Mouse (Mus musculus) forebrain, embryonic 16.5 days (tissue): ENCODE results near the gene Mtmr14. TPM values are rescaled to one million over a fixed set of nuclear protein-coding genes. Genes with fewer than 3 reads are reported as not detected.

Experiments
- ATAC-seq: fragments of 200-750 bp; cut with Nextera tagmentation; 2 replicates; pipeline ENCODE4 v1.8.0; 2017; ENCODE audit warnings: mild to moderate bottlenecking, moderate library complexity
- H3K27ac ChIP-seq: fragments of 300-500 bp; sonication (generic); 2 replicates; pipeline ENCODE4 v1.5.1; 2014; ENCODE audit warnings: low read length, control low read depth
- H3K27me3 ChIP-seq: fragments of 300-500 bp; sonication (generic); replicated peaks from 2 replicates; pipeline ENCODE4 v1.6.1; 2014; ENCODE audit warnings: low read length; ENCODE audit not compliant: control insufficient read depth, insufficient read depth
- H3K36me3 ChIP-seq: fragments of 300-500 bp; sonication (generic); 2 replicates; pipeline ENCODE4 v1.6.1; 2014; ENCODE audit not compliant: control insufficient read depth, insufficient read depth
- H3K4me1 ChIP-seq: fragments of 300-500 bp; sonication (generic); replicated peaks from 2 replicates; pipeline ENCODE4 v1.6.1; 2014; ENCODE audit warnings: low read length; ENCODE audit not compliant: control insufficient read depth, insufficient read depth
- H3K4me2 ChIP-seq: fragments of 300-500 bp; sonication (generic); 2 replicates; pipeline ENCODE4 v1.6.1; 2014; ENCODE audit warnings: mild to moderate bottlenecking, low read length, control low read depth
- H3K4me3 ChIP-seq: fragments of 300-500 bp; sonication (generic); replicated peaks from 2 replicates; pipeline ENCODE4 v1.5.1; 2014; ENCODE audit warnings: mild to moderate bottlenecking, low read length, control low read depth
- H3K9ac ChIP-seq: fragments of 300-500 bp; sonication (generic); replicated peaks from 2 replicates; pipeline ENCODE4 v1.6.1; 2014; ENCODE audit warnings: low read depth, low read length, control low read depth
- H3K9me3 ChIP-seq: fragments of 300-500 bp; sonication (generic); 2 replicates; pipeline ENCODE4 v1.6.1; 2016; ENCODE audit warnings: low read length; ENCODE audit not compliant: control insufficient read depth
- WGBS: fragments of 180-500 bp; shearing (Covaris S2); extraction: QIAGEN DNeasy Blood & Tissue Kit; methylation state at CpG from one replicate; pipeline ENCODE4 v1.1.7; 2014; 5-methylcytosine and 5-hydroxymethylcytosine counted together
- polyA plus RNA-seq: library from polyadenylated mRNA; unstranded; fragments of >200 nt; fragmentation: Nextera tagmentation; extraction: Ambion mirVana; gene quantifications from 2 replicates; pipeline ENCODE4 v1.2.1, GENCODE M21; 2015

Gene Mtmr14
- polyA plus RNA-seq, 1 experiment from 2014 or later = 42.1 TPM

DNA sequence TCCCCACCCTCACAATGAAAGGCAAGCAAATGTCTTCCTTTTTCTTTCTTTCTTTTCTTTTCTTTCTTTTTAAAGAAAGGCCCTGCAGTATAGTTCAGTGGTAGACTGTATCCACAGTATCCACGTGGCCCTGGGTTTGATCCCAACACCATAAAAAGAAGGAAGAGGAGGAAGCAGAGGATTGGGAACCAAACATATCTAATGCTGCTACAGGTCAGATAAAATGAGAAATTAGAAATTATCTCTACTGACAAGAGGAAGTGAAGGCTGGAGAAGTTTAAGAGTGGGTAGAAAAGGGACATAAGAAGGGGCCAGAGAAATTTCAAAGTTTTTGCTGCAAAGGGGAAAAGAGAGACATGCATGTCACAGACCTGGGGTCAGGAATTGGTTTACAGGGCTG, 48.7 kb downstream of the Mtmr14 start:
- peaks cover 22% of the 10 kb centered on the region for H3K27me3 ChIP-seq
- 80% methylated on average over 1 of the region's 1 CpGs for WGBS
- H3K9me3 ChIP-seq = no peaks in the 10 kb centered on the region
- no peaks in the 10 kb centered on the region for H3K36me3 ChIP-seq
- peaks cover 15% of the 10 kb centered on the region for H3K4me1 ChIP-seq
- no peak overlapping the region for H3K9ac ChIP-seq
- no peak overlapping the region for H3K27ac ChIP-seq
- no peak overlapping the region for H3K4me2 ChIP-seq
- ATAC-seq = no peak
- no peak overlapping the region for H3K4me3 ChIP-seq

DNA sequence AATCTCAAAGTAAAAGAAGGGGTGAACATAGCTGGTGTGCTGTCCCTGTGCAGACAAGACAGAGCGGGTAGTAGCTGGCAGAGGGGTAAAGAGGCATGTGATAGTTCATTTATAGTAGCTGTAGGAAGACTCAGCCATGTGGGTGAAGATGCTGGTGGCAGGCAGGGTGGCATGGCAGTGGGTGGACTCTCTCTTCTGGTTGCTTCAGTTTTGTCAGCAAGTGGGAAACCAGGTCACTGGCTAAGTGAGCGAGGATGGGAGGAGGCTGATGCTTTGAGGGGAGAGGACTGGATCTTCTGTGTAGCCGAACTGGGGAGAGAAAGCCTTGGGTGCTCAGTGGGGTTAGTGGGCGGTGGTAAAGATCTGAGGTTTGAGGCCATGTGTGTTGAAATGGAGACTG, 49.6 kb downstream of the Mtmr14 start:
- H3K9ac ChIP-seq = no peak overlapping the region
- peaks cover 17% of the 10 kb centered on the region for H3K27me3 ChIP-seq
- H3K4me3 ChIP-seq = no peak overlapping the region
- no peak overlapping the region for H3K4me2 ChIP-seq
- 75% methylated on average over 4 of the region's 4 CpGs for WGBS
- no peaks in the 10 kb centered on the region for H3K9me3 ChIP-seq
- no peak for ATAC-seq
- H3K36me3 ChIP-seq = no peaks in the 10 kb centered on the region
- H3K4me1 ChIP-seq = peaks cover 9% of the 10 kb centered on the region
- H3K27ac ChIP-seq = no peak overlapping the region

DNA sequence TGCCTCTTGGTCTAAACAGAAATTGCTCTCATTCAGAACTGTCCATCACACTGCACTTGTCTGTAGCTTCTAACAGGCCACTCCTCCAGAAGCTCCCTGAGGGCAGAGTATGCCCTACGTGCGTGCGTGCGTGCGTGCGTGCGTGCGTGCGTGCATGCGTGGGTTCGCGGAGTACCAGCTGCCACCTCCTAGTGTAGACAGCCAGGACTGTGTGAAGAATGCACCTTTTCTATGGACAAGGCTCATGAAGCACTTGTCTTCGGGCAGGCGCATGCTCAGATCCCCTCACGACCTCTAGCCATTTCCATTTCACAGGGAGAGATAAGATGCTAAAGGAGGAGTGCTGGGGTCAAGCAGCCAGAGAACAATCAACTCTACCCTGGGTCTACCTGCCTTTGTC, 51.7 kb downstream of the Mtmr14 start:
- no peak overlapping the region for H3K27ac ChIP-seq
- H3K9me3 ChIP-seq = no peaks in the 10 kb centered on the region
- no peaks in the 10 kb centered on the region for H3K36me3 ChIP-seq
- no peak overlapping the region for H3K4me2 ChIP-seq
- no peaks in the 10 kb centered on the region for H3K4me1 ChIP-seq
- H3K27me3 ChIP-seq = peaks cover under 1% of the 10 kb centered on the region; the same call in 1 of the 2 replicates
- no peak for ATAC-seq
- WGBS = 92% methylated on average over 15 of the region's 15 CpGs
- H3K4me3 ChIP-seq = no peak overlapping the region
- no peak overlapping the region for H3K9ac ChIP-seq

DNA sequence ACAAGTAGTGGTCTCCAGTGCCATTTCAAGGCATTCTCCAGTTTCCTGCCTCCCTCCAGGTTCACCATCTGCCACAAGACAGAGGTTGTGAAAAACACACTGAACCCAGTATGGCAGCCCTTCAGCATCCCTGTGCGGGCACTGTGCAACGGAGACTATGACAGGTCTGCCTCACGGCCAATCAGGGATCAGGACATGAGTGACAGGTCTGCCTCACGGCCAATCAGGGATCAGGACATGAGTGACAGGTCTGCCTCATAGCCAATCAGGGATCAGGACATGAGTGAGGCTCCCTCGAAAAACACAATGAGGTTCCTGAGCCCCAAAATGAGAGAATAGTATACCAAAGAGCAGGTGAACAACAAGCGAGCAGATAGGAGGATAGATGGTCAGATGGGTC, 52.7 kb downstream of the Mtmr14 start:
- Histone ChIP-seq H3K27ac (no peak overlapping the region), H3K4me3 (no peak overlapping the region), H3K9ac (no peak overlapping the region), H3K9me3 (no peaks in the 10 kb centered on the region), H3K27me3 (no peaks in the 10 kb centered on the region), H3K4me1 (no peaks in the 10 kb centered on the region), H3K4me2 (no peak overlapping the region), H3K36me3 (no peaks in the 10 kb centered on the region)
- WGBS = 70% methylated on average over 6 of the region's 6 CpGs
- no peak for ATAC-seq

DNA sequence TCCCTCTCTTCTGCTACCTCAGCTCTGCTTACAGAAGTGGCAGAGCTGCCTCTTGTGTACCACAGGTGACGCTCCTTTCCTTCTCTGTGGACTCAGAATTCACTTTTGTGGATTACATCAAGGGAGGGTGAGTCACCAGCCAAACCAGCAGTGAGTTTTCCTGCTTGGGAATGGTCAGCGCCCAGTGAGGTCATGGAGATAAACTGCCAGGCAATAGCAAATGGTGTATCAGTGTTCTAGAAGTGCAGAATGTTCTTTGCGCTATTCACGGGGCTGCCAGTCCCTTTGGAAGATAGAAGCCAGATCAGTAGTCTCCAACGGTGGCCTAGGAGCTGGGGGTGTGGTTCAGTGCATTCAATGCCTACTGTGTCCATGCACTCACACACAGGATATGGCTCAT, 55.3 kb downstream of the Mtmr14 start:
- no peaks in the 10 kb centered on the region for H3K4me1 ChIP-seq
- H3K4me3 ChIP-seq = no peak overlapping the region
- H3K27me3 ChIP-seq = no peaks in the 10 kb centered on the region
- H3K4me2 ChIP-seq = no peak overlapping the region
- H3K9me3 ChIP-seq = no peaks in the 10 kb centered on the region
- H3K27ac ChIP-seq = no peak overlapping the region
- no peak overlapping the region for H3K9ac ChIP-seq
- 79% methylated on average over 5 of the region's 5 CpGs for WGBS
- no peak for ATAC-seq
- no peaks in the 10 kb centered on the region for H3K36me3 ChIP-seq

DNA sequence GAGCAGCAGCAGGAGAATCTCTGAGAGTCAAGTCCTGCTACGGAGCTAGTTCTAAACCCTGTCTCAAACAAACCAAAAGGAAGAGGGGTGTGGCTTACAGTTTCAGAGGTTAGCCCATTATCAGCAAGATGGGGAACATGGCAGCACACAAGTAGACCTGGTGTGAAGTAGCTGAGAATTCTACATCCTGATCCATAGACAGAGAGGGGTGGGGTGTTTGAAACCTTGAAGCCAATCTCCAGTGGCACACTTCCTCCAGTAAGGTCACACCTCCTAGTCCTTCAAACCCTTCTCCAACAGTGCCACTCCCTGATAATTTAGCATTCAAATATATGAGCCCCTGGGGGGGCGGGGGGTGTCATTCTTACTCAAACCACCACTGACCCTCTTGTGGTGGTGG, 58.4 kb downstream of the Mtmr14 start:
- WGBS = 88% methylated on average over 2 of the region's 2 CpGs
- Histone ChIP-seq H3K36me3 (no peaks in the 10 kb centered on the region), H3K27me3 (no peaks in the 10 kb centered on the region), H3K9me3 (no peaks in the 10 kb centered on the region), H3K27ac (no peak overlapping the region), H3K4me3 (no peak overlapping the region), H3K4me1 (no peaks in the 10 kb centered on the region), H3K9ac (no peak overlapping the region), H3K4me2 (no peak overlapping the region)
- no peak for ATAC-seq

DNA sequence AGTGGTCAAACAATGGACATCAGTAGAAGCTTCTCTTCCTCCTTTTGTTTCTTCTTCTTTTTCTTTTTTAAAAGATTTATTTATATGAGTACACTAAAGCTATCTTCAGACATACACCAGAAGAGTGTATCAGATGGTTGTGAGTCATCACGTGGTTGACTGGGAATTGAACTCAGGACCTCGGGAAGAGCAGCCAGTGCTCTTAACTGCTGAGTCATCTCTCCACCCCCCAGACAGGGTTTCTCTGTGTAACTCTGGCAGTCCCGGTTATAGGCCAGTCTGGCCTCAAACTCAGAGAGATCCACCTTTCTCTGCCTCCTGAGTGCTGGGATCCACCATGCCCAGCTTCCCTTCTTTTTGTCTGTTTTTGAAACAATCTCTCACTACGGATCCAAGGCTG, 59.0 kb downstream of the Mtmr14 start:
- Histone ChIP-seq H3K4me3 (no peak overlapping the region), H3K27me3 (no peaks in the 10 kb centered on the region)
- WGBS = 70% methylated on average over 4 of the region's 4 CpGs

DNA sequence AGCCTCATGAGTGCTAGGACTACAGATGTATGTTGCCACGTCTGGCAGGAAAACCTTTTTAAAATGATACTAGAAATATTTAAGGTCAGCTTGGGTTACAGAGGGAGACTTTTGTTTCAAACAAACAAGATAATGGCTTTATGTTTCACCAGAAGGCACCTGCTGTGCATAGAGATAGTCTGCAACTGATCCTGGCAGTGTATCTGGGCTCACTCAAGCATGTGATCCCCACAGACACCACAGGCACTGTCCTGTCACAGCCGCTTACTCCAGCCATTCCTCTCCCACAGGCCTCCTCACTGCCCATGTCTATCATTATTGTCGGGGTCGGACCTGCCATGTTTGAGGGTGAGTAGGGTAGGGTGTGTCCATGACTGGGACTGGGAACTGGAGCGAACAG, 63.7 kb downstream of the Mtmr14 start:
- Histone ChIP-seq H3K4me3 (no peak overlapping the region), H3K27ac (no peak overlapping the region), H3K36me3 (no peaks in the 10 kb centered on the region), H3K4me1 (peaks cover 5% of the 10 kb centered on the region; the same call in 1 of the 2 replicates), H3K4me2 (no peak overlapping the region), H3K27me3 (no peaks in the 10 kb centered on the region), H3K9ac (no peak overlapping the region), H3K9me3 (no peaks in the 10 kb centered on the region)
- 82% methylated on average over 5 of the region's 5 CpGs for WGBS
- no peak for ATAC-seq

More for the DNA sequence above, 59.0 kb downstream of the Mtmr14 start:
- ATAC-seq = no peak
- no peaks in the 10 kb centered on the region for H3K36me3 ChIP-seq
- no peaks in the 10 kb centered on the region for H3K9me3 ChIP-seq
- no peak overlapping the region for H3K4me2 ChIP-seq
- H3K9ac ChIP-seq = no peak overlapping the region
- H3K27ac ChIP-seq = no peak overlapping the region
- H3K4me1 ChIP-seq = no peaks in the 10 kb centered on the region

DNA sequence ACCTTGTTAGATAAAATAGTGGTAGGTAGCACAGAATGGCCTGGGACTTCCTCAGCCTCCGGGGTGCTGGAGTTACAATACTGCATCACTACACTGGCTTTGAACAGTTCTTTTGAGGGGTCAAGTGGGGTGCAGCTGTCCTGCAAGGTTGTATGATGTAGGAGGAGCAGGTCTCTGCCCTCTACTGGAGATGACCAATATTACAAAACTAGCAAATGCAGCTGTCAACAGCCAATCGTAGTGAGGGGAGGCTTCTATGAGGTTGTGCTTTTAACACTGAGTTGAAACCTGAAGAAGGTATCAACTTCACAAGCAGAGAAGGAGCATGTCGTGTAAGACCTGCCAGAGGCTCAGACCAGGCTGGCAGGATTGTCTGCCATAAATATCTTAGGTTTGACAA, 64.6 kb downstream of the Mtmr14 start:
- Histone ChIP-seq H3K27me3 (no peaks in the 10 kb centered on the region), H3K4me1 (peaks cover 5% of the 10 kb centered on the region; the same call in 1 of the 2 replicates), H3K27ac (no peak overlapping the region), H3K4me2 (no peak overlapping the region), H3K4me3 (no peak overlapping the region), H3K36me3 (no peaks in the 10 kb centered on the region), H3K9me3 (no peaks in the 10 kb centered on the region), H3K9ac (no peak overlapping the region)
- ATAC-seq = no peak
- 23% methylated on average over 3 of the region's 3 CpGs for WGBS

DNA sequence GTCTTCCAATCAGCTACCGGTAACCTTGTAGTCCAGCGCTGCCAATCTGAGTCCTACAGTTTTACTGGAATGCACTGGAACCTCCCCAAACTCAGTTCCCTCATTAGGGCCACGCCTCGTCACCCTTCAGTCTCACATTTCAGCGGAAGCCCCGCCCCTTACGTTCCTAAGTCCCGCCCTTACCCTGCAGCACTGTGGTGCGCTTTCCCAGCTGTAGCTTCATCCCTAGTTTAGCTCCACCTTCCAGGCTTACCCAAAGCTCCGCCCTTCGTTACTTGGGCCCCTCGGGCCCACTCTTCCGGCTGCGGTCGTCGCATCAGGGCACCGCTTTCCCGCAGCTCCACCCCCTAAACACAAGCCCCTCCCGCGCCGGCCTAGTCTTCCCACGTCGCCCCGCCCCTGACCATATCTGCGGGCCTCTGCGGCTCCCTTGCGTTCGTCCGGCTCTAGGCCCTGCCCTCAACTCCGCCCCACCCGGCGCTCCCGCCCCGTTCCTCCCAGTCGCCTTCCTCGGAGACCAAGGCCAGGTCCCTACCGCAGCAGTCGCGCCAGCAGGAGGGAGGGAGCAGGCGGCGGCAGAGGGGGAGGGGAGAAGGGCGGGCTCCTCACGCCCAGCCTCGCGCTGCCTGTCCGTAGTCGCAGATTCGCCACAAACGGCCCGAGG, 68.8 kb downstream of the Mtmr14 start:
- Histone ChIP-seq H3K27me3 (no peaks in the 10 kb centered on the region), H3K9me3 (no peaks in the 10 kb centered on the region), H3K36me3 (no peaks in the 10 kb centered on the region), H3K4me3 (peak overlapping the region; percentile 88), H3K27ac (peak overlapping the region; percentile 97), H3K4me2 (peak overlapping the region; percentile 87), H3K4me1 (peaks cover 21% of the 10 kb centered on the region), H3K9ac (peak overlapping the region; percentile 84)
- under 1% methylated on average over 47 of the region's 50 CpGs for WGBS
- peak; percentile 97 for ATAC-seq
